Mouse (Mus musculus) neutrophil, adult 83 days (primary cell): ENCODE data around the gene 2300003K06Rik. TPM values are rescaled to one million over a fixed set of nuclear protein-coding genes. Genes with fewer than 3 reads are reported as not detected.

Source experiments
- total RNA-seq, 2 experiments: library from RNA; stranded (reverse); gene quantifications; one replicate each; pipeline ENCODE4 v1.2.4; 2023

Gene 2300003K06Rik
- not detected for total RNA-seq

DNA sequence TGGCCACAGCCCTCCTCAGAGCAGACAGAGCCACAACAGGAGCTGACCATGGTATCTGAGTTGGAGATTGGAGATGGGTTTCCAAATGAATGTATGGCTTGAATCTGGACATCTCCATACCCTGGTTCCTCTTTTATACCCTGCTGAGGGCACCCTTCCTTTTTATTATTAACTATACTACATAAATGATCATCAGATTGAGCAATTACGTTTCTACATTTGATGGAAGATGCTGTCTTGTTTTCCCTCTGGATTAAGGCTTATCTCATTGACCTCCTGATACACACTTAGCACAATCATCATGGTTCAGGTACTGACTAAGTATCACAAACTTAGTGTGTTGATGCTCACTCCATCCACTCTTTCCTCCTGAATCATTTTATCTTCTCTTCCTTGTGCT lies at the start of gene 2300003K06Rik:
Gene 2300003K06Rik, minus strand, starts transcription at position 101 of the 400 bp plus-strand sequence.

DNA sequence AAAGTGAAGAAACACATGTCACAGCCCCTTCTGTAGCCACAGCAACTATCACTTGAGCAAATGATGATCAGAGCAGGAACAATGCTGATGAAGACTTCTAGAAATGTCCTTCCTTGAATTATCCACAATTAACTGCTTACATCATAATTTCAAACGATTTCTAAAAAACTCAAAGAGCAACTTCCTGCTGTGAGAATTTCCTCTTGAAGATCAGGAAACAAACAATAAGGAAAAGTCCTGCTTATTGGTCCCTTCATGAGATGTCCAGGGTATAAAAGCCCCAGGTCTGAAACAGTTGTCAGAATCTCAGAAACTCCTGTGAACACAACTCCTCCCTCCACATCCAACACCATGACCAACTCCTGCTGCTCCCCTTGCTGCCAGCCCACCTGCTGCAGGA lies 41.0 kb upstream of the 2300003K06Rik start, which contains the start of gene Gm11567:
Gene Gm11567, plus strand, starts transcription at position 301 of the 400 bp plus-strand sequence.

DNA sequence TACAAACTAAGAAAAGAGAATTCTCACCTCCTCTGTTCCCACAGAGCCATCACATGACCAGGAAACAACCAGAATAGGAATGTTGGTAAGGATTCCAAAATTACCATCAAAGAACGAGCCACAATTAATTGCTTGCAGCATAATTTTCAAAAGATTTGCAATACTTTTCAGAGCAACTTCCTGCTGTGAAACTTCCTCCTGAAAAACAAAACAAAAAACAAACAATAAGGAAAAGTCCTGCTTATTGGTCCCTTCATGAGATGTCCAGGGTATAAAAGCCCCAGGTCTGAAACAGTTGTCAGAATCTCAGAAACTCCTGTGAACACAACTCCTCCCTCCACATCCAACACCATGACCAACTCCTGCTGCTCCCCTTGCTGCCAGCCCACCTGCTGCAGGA lies 35.2 kb upstream of the 2300003K06Rik start, which contains the start of gene Krtap9-1:
Gene Krtap9-1, plus strand, starts transcription at position 301 of the 400 bp plus-strand sequence.

DNA sequence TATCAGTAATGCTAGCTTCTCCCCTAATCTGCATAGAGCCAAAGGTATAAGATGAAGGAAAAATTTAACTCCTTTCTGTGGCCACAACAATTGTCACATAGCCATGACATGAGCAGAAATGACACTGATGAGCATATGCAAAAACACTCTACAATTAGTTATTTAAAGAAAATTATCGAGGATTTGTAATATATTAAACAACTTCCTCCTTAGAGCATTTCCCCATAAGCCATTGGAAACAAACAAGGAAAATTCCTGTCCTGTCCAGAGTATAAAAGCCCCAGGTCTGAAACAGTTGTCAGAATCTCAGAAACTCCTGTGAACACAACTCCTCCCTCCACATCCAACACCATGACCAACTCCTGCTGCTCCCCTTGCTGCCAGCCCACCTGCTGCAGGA lies 26.3 kb upstream of the 2300003K06Rik start, which contains the start of gene Gm11559:
Gene Gm11559, plus strand, starts transcription at position 301 of the 400 bp plus-strand sequence.

GRCm38 (mm10) chr11:99857617-99858016 lies 19.8 kb upstream of the 2300003K06Rik start, which contains the start of gene Gm11568:
Gene Gm11568 (plus strand): TSS chr11:99857917.

GRCm38 (mm10) chr11:99851508-99851907 lies 13.6 kb upstream of the 2300003K06Rik start, which contains the start of gene Krtap4-16:
Gene Krtap4-16 (minus strand): TSS chr11:99851608.

DNA sequence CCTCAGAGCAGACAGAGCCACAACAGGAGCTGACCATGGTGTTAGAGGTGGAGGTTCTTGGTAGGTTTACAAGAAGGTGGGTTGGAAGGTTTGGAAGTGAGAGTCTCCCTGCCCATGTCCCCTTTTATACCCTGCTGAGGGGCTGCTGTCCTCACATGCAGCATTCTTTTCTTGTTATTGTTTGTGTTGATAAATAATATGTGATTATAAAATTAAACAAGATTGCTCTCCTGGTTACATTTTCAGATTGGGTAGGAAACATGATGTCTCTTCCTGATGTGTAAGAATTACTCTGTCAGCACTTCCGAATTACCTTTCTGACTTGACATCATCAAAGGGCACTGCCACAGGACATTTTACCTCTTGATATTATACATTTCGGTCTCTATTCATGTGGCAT lies 22.3 kb downstream of the 2300003K06Rik start, which contains the start of gene Gm11564:
Gene Gm11564, minus strand, starts transcription at position 101 of the 400 bp plus-strand sequence.

DNA sequence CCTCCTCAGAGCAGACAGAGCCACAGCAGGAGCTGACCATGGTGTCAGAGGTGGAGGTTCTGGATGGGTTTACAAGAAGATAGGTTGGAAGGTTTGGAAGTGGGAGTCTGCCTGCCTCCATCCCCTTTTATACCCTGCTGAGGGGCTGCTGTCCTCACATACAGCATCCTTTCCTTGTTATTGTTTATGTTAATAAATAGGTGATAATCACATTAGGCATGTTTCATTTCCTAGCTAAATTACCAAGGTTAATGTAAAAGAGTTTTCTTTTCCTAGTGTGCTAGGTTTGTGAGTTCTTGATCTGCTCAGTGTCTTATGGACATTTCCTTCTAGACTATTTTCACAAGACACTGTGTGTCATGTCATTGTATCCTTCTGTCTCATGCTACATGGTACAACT lies 28.1 kb downstream of the 2300003K06Rik start, which contains the start of gene Krtap4-13:
Gene Krtap4-13, minus strand, starts transcription at position 101 of the 400 bp plus-strand sequence.

GRCm38 (mm10) chr11:99804346-99804745 lies 33.5 kb downstream of the 2300003K06Rik start, which contains the start of gene Gm11554:
Gene Gm11554 (minus strand): TSS chr11:99804446.

GRCm38 (mm10) chr11:99798832-99799231 lies 39.0 kb downstream of the 2300003K06Rik start, which contains the start of gene Gm11569:
Gene Gm11569 (minus strand): TSS chr11:99798932.

DNA sequence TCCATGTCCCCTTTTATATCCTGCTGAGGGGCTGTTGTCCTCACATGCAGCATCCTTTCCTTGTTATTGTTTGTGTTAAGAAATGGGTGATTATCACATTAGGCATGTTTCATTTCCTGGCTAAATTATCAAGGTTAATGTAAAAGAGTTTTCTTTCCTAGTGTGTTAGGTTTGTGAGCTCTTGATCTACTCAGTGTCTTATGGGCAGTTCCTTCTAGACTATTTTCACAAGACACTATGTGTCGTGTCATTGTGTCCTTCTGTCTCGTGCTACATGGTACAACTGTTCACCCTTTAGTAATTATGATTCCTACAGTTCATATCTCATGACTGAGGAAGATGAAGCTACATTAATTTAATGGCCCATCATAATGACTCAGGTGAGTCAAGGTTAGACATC lies 44.5 kb downstream of the 2300003K06Rik start, which contains the start of gene Gm11596:
Gene Gm11596, minus strand, starts transcription at position 101 of the 400 bp plus-strand sequence.

Other genes with a start within 250 kb of the 2300003K06Rik start
- not detected for gene Krtap1-3, start 246.7 kb downstream of the 2300003K06Rik start, total RNA-seq
- gene Krtap9-3, start 240.0 kb downstream of the 2300003K06Rik start, total RNA-seq = not detected
- not detected for gene Gm11938, start 234.8 kb downstream of the 2300003K06Rik start, total RNA-seq
- gene Gm11937, start 227.9 kb downstream of the 2300003K06Rik start, total RNA-seq = not detected
- not detected for gene Krtap2-4, start 223.2 kb downstream of the 2300003K06Rik start, total RNA-seq
- gene Gm11562, start 217.6 kb downstream of the 2300003K06Rik start, total RNA-seq = not detected
- not detected for gene Krtap4-1, start 209.8 kb downstream of the 2300003K06Rik start, total RNA-seq
- not detected for gene Krtap4-2, start 203.0 kb downstream of the 2300003K06Rik start, total RNA-seq
- not detected for gene Krtap4-7, start 194.0 kb downstream of the 2300003K06Rik start, total RNA-seq
- gene Gm11555, start 187.8 kb downstream of the 2300003K06Rik start, total RNA-seq = not detected
- gene Gm11563, start 179.1 kb downstream of the 2300003K06Rik start, total RNA-seq = not detected
- gene Krtap4-6, start 172.1 kb downstream of the 2300003K06Rik start, total RNA-seq = not detected
- not detected for gene Gm14190, start 147.3 kb downstream of the 2300003K06Rik start, total RNA-seq
- gene Gm14180, start 103.8 kb downstream of the 2300003K06Rik start, total RNA-seq = not detected
- gene Gm11595, start 65.2 kb downstream of the 2300003K06Rik start, total RNA-seq = not detected
- gene Krtap4-8, start 57.4 kb downstream of the 2300003K06Rik start, total RNA-seq = not detected
- gene Krtap4-9, start 52.9 kb downstream of the 2300003K06Rik start, total RNA-seq = not detected
- gene Gm11596, start 44.6 kb downstream of the 2300003K06Rik start, total RNA-seq = not detected
- gene Gm11569, start 39.1 kb downstream of the 2300003K06Rik start, total RNA-seq = not detected
- gene Gm11554, start 33.6 kb downstream of the 2300003K06Rik start, total RNA-seq = not detected
- gene Krtap4-13, start 28.2 kb downstream of the 2300003K06Rik start, total RNA-seq = not detected
- gene Gm11564, start 22.4 kb downstream of the 2300003K06Rik start, total RNA-seq = not detected
- not detected for gene Krtap4-16, start 13.5 kb upstream of the 2300003K06Rik start, total RNA-seq
- gene Gm11568, start 19.9 kb upstream of the 2300003K06Rik start, total RNA-seq = not detected
- not detected for gene Gm11559, start 26.4 kb upstream of the 2300003K06Rik start, total RNA-seq
- gene Krtap9-1, start 35.3 kb upstream of the 2300003K06Rik start, total RNA-seq = not detected
- gene Gm11567, start 41.1 kb upstream of the 2300003K06Rik start, total RNA-seq = not detected
- gene Krtap31-1, start 69.9 kb upstream of the 2300003K06Rik start, total RNA-seq = not detected
- not detected for gene Gm11565, start 76.7 kb upstream of the 2300003K06Rik start, total RNA-seq
- not detected for gene Krtap31-2, start 98.2 kb upstream of the 2300003K06Rik start, total RNA-seq
- gene Krtap9-5, start 110.4 kb upstream of the 2300003K06Rik start, total RNA-seq = not detected
- gene Krtap29-1, start 141.0 kb upstream of the 2300003K06Rik start, total RNA-seq = not detected
- gene Krtap16-1, start 148.5 kb upstream of the 2300003K06Rik start, total RNA-seq = not detected
- gene Krtap17-1, start 155.9 kb upstream of the 2300003K06Rik start, total RNA-seq = not detected
- not detected for gene Krt33a, start 178.1 kb upstream of the 2300003K06Rik start, total RNA-seq
- not detected for gene Krt33b, start 191.8 kb upstream of the 2300003K06Rik start, total RNA-seq
- gene Krt34, start 203.5 kb upstream of the 2300003K06Rik start, total RNA-seq = not detected
- gene Krt31, start 212.5 kb upstream of the 2300003K06Rik start, total RNA-seq = not detected